Mouse (Mus musculus) small intestine, adult 2 months (tissue): ENCODE results near the gene Aff3. TPM values are rescaled to one million over a fixed set of nuclear protein-coding genes. Genes with fewer than 3 reads are reported as not detected.

Experiments used
- H3K27ac ChIP-seq: fragments of 200-500 bp; 2 replicates; pipeline ENCODE4 v1.5.1; 2012; ENCODE audit warnings: low read depth, low read length, control low read depth, inconsistent platforms; ENCODE audit not compliant: insufficient read depth
- H3K27me3 ChIP-seq: fragments of 200-500 bp; 2 replicates; pipeline ENCODE4 v1.6.1; 2012; ENCODE audit warnings: mild to moderate bottlenecking, moderate library complexity, low read length, inconsistent platforms; ENCODE audit not compliant: control insufficient read depth, insufficient read depth
- H3K36me3 ChIP-seq: fragments of 200-500 bp; 2 replicates; pipeline ENCODE4 v1.6.1; 2012; ENCODE audit warnings: mild to moderate bottlenecking, low read length, control low read depth, inconsistent platforms; ENCODE audit not compliant: control insufficient read depth, insufficient read depth
- H3K4me1 ChIP-seq: fragments of 200-500 bp; 2 replicates; pipeline ENCODE4 v1.6.1; 2012; ENCODE audit warnings: low read length, inconsistent platforms, mixed read lengths; ENCODE audit not compliant: control insufficient read depth, insufficient read depth, insufficient read length
- H3K4me3 ChIP-seq: fragments of 200-500 bp; 2 replicates; pipeline ENCODE4 v1.5.1; 2012; ENCODE audit warnings: low read depth, mild to moderate bottlenecking, control low read depth, inconsistent platforms, low read length, moderate library complexity
- CTCF ChIP-seq: fragments of 200-500 bp; IDR thresholded peaks from 2 replicates; pipeline ENCODE4 v1.5.1; 2012; ENCODE audit warnings: low read depth, mild to moderate bottlenecking, control low read depth, inconsistent platforms, low read length, moderate library complexity, mixed read lengths; ENCODE audit not compliant: insufficient replicate concordance, insufficient read length; ENCODE audit errors: extremely low read depth
- POLR2A ChIP-seq: fragments of 200-500 bp; IDR thresholded peaks from 2 replicates; pipeline ENCODE4 v1.6.1; 2012; ENCODE audit warnings: low read depth, mild to moderate bottlenecking, control low read depth, inconsistent platforms, low read length, moderate library complexity
- WGBS: fragments of 180-500 bp; shearing (Covaris S2); methylation state at CpG from one replicate; pipeline ENCODE4 v1.1.7; 2018; 5-methylcytosine and 5-hydroxymethylcytosine counted together
- polyA plus RNA-seq: library from polyadenylated mRNA; depleted of rRNA; stranded (reverse); fragments of >200 nt; gene quantifications from 2 replicates; pipeline ENCODE4 v1.2.3, GENCODE M21; 2012

Aff3 gene
- polyA plus RNA-seq, 1 experiment = 1.5 TPM

DNA sequence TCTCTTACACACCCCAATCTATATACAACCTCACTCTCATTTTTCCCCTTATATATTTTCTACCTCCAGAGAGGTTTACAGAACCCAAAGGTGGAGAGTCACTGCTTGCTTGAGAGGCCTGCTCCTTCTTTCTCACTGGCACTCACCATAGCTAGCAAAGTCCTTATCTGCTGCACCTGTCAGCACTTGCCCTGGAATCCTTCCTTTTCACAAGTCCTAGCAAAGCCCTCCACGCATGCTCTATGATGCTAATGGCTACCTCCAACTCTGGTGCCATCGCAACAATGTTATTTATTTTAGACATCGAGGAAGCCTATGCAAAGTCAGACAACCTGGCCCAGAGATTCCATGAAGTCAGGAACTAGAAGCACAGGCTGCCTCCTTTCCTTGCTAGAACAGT, 221.9 kb downstream of the Aff3 start:
- Histone ChIP-seq H3K4me3 (no peak overlapping the region), H3K27ac (no peak overlapping the region), H3K36me3 (no peaks in the 10 kb centered on the region), H3K4me1 (no peaks in the 10 kb centered on the region), H3K27me3 (no peaks in the 10 kb centered on the region)
- TF ChIP-seq POLR2A (no peak), CTCF (no peak)
- 82% methylated on average over 3 of the region's 3 CpGs for WGBS

- no peaks in the 10 kb centered on the region for H3K36me3 ChIP-seq
- no peak overlapping the region for H3K27ac ChIP-seq
- TF ChIP-seq CTCF (no peak), POLR2A (no peak)
- H3K4me1 ChIP-seq = no peaks in the 10 kb centered on the region
- no peaks in the 10 kb centered on the region for H3K27me3 ChIP-seq
- WGBS = 76% methylated on average over 9 of the region's 9 CpGs
- H3K4me3 ChIP-seq = no peak overlapping the region
Observed at GRCm38 (mm10) chr1:38442479-38442878, 222.3 kb downstream of the Aff3 start.

DNA sequence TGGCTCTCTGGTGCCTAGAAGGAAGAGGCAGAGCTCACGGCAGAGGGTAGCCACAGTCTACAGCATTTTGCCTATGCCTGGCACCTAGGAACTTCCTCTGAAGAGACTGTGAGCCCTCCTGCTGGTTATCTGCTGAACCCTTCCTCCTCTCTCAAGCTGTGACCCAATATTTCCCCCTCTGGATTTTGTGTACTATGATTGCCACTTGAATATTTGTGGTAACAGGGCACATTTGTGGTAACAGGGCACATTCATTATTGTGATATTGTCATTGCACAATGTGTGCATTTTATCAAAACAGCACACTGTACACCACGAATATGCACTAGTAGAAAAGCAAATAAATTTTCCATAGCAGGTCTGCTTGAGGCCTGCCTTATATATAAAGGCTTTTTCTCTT, 223.0 kb downstream of the Aff3 start:
- H3K27me3 ChIP-seq = no peaks in the 10 kb centered on the region
- no peaks in the 10 kb centered on the region for H3K4me1 ChIP-seq
- H3K27ac ChIP-seq = no peak overlapping the region
- TF ChIP-seq CTCF = no peak
- no peak for TF ChIP-seq POLR2A
- WGBS = 70% methylated on average over 2 of the region's 2 CpGs
- H3K36me3 ChIP-seq = no peaks in the 10 kb centered on the region
- H3K4me3 ChIP-seq = no peak overlapping the region

- Histone ChIP-seq H3K27me3 (no peaks in the 10 kb centered on the region), H3K36me3 (no peaks in the 10 kb centered on the region), H3K4me1 (no peaks in the 10 kb centered on the region), H3K4me3 (no peak overlapping the region), H3K27ac (no peak overlapping the region)
- no peak for TF ChIP-seq POLR2A
- WGBS = 80% methylated on average over 6 of the region's 6 CpGs
Observed at GRCm38 (mm10) chr1:38440471-38440815, 224.3 kb downstream of the Aff3 start.

DNA sequence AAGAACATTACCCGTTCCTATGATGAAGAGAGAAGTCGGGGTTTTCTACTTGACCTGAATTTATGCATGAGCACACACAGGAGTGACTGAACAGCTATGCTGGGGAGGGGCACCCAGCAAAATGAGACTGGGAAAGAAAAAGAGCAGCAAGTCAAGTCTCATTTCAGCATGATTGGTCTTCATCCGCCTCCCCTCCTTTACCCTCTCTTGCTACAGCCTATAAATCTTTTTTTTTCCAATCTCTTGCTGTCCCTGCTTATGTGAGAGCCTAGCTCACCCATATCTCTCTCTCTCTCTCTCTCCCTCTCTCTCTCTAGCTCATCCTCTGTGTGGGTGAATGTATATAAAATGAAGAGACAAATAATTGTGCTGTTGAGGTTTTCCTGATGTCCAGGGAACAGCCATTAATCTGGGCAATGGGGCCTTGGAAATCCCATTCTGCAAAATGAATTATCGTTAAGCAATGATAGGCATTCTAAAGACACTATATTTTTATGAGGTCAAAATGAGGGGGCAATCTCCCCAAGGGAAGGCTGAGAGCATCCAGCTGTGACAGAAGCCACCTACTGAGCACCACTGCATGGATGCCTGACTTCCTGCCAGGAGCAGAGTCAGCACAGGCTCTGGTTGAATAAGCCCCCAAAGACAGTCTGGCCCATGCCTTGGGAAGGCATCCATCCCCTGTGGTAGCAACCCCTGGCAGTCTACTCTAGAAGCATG, 224.8 kb downstream of the Aff3 start:
- 66% methylated on average over 4 of the region's 4 CpGs for WGBS
- Histone ChIP-seq H3K27ac (no peak overlapping the region), H3K4me3 (no peak overlapping the region), H3K4me1 (no peaks in the 10 kb centered on the region), H3K27me3 (no peaks in the 10 kb centered on the region), H3K36me3 (no peaks in the 10 kb centered on the region)
- no peak for TF ChIP-seq CTCF

DNA sequence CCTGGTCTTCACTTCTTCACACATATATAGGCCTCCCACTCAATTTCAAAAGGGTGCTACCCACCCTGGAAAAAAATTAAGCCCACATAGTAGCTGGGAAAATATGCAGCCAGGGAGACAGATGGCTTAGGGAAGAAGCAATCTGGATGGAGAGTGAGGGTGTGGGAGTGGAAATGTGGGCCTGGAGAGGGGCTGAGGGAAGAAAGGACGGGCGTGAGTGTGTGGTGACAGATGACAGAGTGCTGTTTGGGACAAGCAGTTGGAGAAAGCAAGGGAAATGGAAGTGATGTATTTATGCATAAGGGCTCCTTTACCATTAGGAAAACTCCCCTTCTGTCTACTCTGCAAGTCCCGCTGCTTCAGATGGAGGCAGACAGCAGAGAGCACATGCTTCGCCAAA, 226.3 kb downstream of the Aff3 start:
- Histone ChIP-seq H3K4me1 (no peaks in the 10 kb centered on the region), H3K4me3 (no peak overlapping the region), H3K27ac (no peak overlapping the region), H3K36me3 (no peaks in the 10 kb centered on the region), H3K27me3 (no peaks in the 10 kb centered on the region)
- 77% methylated on average over 4 of the region's 4 CpGs for WGBS
- TF ChIP-seq POLR2A = no peak
- no peak for TF ChIP-seq CTCF

GRCm38 (mm10) chr1:38437671-38438070, 227.1 kb downstream of the Aff3 start:
- Histone ChIP-seq H3K27me3 (no peaks in the 10 kb centered on the region), H3K36me3 (no peaks in the 10 kb centered on the region), H3K27ac (no peak overlapping the region), H3K4me1 (no peaks in the 10 kb centered on the region), H3K4me3 (no peak overlapping the region)
- TF ChIP-seq POLR2A (no peak), CTCF (no peak)
- WGBS = 65% methylated on average over 4 of the region's 4 CpGs
